Mouse (Mus musculus): ENCODE results near the gene Nckap5l.

Gene Nckap5l

DNA sequence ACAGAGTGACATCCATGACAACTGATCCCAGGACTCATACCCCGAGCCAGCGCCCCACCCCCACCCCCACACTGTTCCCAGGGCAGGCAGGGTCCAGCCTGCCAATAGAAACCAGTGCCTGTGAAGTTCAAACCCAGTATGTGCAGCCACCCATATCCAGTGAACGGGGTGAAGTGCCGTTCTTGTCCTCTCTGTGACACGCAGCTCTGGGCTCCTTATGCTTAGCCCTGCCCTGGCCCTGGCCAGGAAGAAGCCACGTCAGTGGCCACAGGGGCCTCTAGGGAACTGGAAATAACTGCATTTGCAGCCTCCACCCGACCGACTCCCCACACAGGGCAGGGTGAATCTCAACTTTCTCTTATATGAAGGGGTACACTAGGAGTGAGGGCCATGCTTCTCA is 25.6 kb downstream of the Nckap5l start:
- in situ Hi-C loops (cut with MboI, MseI) = no loop called here

DNA sequence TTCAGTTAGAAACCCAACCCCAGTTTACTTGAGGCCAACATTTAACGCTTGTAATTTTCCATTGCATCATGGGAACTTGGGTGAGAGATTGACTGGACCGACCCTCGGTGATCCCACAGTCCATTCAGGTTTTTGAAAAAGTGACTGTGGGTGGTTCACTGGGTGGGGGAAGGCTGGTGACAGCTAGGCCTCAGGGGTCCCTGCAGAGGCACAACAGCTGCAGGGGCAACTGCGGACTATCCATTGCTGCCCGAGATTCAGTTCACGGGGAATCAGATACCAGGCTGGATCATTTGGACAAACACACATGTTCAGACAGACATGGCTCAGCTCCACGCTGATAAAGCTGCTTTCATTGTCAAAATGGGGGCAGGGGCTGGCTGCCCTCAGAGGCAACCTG is 26.0 kb downstream of the Nckap5l start:
- in situ Hi-C loops (cut with MboI, MseI) = no loop called here

DNA sequence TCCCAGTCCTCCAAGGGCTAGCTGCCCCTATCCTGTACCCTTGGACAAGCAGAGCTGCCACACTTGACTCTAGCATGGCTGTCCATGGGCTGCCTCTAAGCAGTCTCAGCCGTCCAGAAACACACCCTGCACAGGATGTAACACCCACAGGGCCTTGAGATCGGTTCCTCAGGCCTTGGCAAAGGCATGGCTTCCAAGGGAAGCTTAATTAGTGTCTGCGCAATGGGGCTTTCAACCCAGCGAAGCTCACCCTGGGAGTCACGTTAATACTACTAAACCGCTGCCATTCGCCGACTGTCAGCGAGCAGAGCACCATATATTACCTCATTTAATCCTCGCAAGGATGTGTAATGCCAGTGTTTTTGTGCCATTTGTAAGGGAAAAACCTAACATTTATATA is 26.5 kb downstream of the Nckap5l start:
- in situ Hi-C loops (cut with MboI, MseI) = no loop called here

DNA sequence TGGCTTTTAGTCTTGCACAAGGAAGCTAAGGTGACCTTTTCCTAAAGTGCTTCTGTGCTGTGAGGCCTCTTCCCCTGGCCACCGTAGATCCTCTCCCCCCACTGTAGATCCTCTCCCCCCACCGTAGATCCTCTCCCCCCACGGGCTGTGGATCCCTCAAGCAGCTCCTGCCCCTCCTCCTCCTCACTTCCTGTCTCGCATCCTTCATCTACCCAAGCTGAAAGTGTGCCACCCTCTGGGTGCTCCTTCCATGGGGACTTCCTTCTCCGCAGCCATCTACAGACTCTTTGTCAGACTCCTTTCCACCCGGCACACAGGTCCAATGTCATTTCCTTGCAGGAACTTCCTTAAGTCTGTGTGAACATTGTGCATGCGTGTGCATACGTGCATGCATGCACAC is 27.2 kb downstream of the Nckap5l start:
- in situ Hi-C loops (cut with MboI, MseI) = no loop called here

DNA sequence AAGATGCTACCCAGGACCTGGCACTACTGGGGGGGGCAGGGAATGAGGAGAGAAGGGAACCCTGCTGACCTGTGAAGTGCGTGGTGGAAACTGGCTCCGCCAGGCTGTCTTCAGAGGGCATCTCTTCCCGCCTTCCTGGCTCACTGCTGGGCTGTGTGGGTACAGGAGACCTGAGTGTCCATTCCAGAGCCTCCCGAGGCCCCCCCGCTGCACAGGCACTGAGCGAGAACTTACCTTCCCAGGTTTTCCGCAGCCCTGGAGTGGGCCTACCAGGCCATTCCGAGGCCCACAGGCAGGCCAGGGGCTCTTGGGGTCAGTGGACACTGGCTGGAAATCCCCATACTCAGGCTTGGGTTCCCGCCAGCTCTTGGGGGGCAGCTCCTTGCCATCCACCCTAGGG is 33.7 kb downstream of the Nckap5l start:
- in situ Hi-C loops (cut with MboI, MseI) = loop anchor here (5.0 kb wide), 1 partner anchor 43 kb away; no protein-coding TSS in a partner anchor

DNA sequence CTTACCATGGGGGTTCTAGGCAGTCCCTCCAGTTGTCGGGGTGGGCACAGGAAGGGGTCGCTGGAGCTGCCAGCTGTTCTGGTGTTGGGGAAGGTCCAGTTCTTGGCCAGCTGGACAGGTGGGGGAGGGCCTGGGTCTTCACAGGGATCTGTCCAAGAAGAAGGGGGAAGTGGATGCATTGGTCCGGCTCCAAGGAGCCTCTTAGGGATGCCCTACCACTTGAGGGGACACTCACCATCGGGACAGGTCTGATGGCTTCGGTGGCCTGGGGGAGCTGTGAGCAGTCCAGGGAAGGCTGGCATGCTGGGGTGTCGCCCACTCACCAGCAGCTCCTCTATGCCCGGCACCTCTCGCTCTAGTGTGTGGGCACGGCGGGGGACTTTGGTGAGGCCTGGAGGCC is 34.4 kb downstream of the Nckap5l start:
- in situ Hi-C loops (cut with MboI, MseI) = loop anchor here (5.0 kb wide), 1 partner anchor 44 kb away; no protein-coding TSS in a partner anchor

DNA sequence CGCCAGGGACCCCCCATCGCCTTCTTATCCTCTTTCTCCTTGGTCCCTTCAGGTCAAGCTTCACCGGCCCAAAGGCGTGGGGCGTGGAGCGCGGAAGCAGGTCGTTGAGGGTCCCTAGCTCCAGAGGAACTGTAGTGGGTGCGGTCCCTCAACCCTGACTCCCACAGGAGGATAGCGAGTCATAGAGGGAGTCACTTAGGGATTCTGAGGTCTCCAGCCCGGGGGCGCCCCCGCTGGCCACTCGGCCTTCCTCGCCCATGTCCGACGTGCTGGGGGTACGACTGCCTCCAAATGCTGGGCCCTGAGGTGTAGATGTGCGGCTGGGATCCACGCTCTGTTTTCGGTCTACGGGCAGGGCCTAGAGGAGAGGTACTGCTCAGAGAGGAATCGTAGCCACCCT is 35.0 kb downstream of the Nckap5l start:
- in situ Hi-C loops (cut with MboI, MseI) = loop anchor here (5.0 kb wide), 1 partner anchor 45 kb away; no protein-coding TSS in a partner anchor

DNA sequence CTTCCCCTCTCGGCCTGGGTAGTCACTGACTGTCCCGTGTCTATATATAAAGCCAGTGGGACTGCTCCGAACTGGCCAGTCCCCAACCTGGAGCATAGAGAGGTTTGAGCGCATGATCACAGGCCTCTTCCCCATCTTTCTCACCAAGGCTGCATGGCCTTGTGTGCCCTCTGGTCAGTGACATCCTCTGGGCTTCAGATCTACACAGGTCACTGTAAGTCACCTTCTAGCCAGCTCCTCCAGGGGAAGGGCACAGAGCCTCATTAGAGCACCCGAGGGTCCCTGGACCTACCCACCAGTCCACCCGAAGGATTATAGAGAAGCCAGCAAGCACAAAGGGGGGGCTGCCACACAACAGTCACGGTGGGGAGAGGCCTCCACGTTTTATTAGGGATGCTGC is 35.9 kb downstream of the Nckap5l start:
- in situ Hi-C loops (cut with MboI, MseI) = loop anchor here (5.0 kb wide), 1 partner anchor 46 kb away; no protein-coding TSS in a partner anchor

DNA sequence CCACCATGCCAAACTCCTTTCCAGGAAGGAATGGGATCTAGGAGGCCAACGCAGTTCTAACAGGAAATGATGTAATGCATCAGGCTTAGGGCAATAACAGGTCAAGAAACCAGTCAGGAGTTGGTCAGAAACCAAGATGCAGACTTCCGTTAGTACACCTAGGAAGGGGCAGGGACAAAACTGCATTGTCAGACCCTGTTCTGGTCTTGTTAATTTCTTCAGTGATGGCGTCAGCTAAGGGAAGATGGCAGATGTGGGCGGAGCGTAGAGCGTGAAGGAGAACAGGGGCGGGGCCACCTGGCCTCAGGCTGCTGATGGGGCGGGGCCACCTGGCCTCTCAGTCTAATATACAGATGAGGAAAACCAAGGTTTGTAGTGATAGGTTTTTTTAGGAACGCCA is 36.4 kb downstream of the Nckap5l start:
- in situ Hi-C loops (cut with MboI, MseI) = loop anchor here (5.0 kb wide), 1 partner anchor 46 kb away; no protein-coding TSS in a partner anchor

DNA sequence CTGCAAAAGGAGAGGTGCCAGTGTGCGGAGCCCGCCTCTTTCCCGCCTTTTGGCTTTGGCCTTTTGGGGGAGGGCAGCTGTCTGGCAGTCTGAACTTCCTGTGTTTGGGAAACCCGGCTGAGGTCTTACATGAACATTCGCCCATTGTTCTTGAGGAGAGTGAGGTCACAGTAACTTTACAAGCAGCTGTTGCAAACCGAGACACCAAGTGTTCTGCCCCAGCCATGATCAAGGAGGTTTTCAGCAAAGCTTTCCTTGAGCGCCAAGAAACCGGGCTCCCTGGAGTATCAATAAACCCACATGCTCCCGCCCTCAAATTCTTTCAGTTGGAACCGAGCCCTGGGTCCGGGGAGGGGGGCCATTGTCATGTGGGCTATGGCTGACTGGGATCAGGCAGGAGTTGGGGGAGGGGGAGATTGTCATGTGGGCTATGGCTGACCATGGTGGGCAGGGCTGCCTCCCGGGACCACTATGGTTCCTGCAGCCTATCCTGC is 37.0 kb downstream of the Nckap5l start:
- in situ Hi-C loops (cut with MboI, MseI) = loop anchor here (5.0 kb wide), 1 partner anchor 47 kb away; no protein-coding TSS in a partner anchor

DNA sequence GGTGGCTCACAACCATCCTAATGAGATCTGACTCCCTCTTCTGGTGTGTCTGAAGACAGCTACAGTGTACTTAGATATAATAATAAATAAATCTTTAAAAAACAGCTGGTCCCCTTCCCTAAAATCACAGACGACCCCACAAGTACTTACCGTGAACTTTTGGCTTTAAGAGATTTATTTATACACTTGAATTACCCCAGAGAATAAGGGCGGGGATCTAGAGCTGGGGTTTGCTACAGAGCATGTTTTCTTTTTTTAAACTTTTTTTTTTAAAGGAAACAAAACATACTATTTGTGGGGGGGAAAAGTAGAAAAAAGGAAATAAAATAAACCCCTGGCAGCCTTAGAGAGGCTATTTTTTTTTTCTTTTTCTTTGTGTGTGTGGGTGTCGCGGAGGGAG is 37.4 kb downstream of the Nckap5l start:
- in situ Hi-C loops (cut with MboI, MseI) = loop anchor here (5.0 kb wide), 1 partner anchor 47 kb away; no protein-coding TSS in a partner anchor

DNA sequence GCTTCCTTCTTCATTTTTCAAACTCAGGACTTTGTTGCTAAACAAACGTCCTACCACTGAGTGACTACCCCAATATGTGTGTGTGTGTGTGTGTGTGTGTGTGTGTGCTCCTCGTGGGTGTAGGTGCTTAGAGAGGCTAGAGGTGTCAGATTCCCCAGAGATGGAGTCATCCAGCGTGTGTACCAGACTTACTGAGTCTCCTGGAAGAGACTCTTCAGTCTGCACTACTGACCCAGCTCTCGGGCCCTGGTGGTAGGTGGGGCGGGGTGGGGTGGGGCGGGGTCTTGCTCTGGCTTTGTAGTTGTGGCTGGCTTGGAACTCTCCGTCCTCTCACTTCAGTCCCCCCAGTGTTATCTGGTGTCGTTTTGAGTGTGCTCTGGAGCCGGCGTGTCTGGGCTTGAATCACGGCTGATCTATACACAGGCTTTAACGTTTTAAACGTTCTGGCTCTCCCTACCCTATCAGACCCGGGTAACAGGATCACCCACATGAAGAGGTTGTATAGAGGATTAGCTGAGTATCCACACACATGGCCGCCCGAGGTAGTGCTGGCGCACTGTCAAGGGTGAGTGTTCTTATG is 39.8 kb downstream of the Nckap5l start:
- in situ Hi-C loops (cut with MboI, MseI) = no loop called here

DNA sequence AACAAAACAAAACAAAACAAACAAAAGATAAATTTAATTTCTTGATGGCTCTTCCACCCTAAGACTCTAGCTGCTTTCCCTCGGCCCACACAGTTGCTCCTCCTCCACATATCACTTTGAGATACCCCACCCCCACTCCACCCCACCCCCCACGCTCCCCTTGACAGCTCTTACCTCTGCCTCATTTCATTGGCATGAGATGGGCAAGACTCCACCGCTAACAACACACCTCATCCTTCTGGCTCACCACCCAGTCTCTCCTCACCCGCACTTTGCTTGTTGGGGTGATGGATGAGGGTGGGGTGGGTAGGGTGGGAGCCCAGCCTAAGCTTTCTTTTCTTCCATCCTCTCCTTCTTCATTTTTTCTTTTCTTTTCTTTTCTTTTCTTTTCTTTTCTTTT is 40.6 kb downstream of the Nckap5l start:
- in situ Hi-C loops (cut with MboI, MseI) = no loop called here

DNA sequence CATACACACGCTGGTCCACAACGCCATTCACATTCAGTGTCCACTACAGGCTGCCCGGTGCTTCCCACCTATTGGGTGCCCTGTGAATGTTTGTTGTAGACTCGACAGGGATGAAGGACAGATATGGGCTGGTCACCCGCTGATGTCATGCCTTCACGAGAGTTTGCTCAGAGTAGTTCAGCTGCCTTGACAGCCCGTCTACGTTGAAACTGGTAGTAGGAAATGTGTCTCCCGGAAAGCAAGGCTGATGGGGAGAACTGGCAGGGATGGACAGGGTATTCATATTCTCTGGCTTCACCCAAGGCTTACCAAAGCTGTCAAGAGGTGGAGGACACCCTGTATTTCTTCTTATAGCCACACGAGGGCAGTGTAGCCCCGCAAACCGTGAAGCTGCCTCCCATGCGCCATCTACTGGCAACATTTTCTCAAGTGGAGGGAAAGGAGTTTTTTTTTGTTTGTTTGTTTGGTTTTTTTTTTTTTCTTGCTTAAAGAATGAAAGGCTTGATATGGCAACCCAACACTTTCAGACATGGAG is 41.1 kb downstream of the Nckap5l start:
- in situ Hi-C loops (cut with MboI, MseI) = no loop called here

DNA sequence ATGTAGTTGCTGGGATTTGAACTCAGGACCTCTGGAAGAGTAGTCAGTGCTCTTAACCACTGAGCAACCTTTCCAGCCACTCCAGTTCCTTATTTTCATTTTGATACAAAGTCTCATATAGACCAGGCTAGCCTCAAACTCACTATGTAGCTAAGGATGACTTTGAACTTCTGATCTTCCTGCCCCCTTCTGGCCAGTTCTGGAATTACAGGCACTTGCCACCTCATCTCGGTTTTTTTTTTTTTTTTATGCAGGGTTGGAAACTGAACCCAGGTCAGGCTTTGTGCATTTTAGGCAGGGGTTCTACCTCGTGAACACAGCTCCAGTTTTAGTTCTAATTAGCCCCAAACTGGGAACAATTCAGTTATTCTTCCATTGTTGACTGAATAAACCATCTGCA is 41.8 kb downstream of the Nckap5l start:
- in situ Hi-C loops (cut with MboI, MseI) = no loop called here

DNA sequence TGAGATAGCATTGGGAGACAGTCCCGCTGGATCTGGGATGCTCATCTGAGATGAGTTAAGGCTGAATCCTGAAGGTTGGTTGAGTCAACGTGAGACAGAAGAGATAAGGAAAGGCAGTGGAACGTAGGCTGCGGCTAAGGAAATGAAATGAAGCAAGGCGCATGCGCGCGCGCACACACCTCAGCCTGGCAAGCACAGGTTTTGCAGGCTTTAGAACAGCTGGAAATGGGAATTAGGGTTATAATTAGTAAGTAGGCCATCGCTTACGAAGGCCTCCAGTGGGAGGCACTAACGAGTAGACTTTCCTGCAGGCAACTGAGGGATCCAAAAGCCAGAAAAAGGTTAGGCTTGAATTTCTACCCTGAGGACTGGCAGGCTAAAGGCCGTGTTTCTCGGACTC is 45.8 kb downstream of the Nckap5l start:
- in situ Hi-C loops (cut with MboI, MseI) = no loop called here

DNA sequence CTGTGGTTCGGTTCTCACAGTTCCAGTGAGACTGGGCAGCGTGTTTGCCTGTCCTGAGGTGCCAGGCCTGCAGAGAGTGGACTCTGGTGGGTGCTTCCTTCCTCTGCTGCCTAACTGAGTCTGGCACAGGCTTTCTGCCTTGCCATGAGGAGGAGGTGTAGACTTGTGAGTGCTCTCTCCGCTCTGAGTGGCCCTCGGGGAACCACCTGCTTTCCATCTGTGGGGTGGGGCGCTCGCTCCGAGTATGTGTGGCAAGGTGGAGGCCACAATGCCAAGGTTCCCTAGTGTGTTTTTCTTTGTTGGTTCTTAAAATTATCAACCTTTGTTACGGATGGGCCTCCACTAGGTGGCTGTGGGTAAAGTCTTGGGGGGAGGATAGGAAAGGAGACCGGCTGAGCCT is 48.7 kb downstream of the Nckap5l start:
- in situ Hi-C loops (cut with MboI, MseI) = no loop called here

DNA sequence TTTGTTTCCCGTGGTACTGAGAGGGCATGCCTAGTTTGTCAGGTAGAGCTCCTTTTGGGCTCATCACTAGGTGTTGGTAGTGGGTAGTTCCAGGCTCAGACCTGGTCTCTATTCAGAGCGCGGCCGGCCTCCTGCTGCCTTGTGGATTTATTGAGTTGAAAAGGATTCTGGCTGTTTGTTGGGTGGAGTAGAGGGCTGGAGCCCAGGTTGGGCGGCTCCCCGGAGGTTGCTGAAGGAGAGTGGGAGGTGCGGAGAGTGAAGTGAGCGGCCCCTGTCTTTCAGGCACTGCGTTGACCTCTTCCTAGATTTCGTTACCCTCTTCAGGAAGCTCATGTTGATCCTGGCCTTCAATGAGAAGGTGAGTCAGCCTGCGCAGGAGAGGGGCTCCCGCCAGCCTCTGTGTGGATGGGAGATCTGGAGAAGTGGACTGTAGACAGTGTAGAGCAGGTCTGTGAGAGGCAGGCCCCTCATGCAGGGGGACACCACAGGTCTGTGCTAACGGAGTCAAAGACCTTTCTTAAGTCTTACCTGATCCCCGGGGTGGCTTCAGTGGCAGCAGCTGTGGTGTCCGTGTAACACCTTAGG is 50.5 kb downstream of the Nckap5l start:
- in situ Hi-C loops (cut with MboI, MseI) = no loop called here

DNA sequence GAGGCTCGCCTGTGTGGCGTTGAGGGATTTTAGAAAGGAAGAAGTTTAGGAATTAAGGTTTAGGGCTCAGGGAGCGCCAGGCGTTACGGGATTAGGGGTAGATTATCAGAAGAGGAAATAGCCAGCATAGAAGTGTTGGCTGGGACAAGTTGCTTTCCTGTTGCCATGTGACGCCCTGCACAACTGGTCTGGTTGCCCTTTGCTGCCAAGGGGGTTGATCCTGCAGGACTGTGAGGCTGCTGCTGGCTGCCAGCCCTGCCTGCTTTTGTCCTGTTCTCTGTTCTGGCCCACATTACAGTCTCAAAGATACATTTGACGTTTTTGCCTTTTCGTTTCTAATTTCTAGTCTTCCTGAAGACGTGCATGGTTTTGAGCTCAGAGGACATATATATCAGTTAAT is 52.4 kb downstream of the Nckap5l start:
- in situ Hi-C loops (cut with MboI, MseI) = no loop called here

DNA sequence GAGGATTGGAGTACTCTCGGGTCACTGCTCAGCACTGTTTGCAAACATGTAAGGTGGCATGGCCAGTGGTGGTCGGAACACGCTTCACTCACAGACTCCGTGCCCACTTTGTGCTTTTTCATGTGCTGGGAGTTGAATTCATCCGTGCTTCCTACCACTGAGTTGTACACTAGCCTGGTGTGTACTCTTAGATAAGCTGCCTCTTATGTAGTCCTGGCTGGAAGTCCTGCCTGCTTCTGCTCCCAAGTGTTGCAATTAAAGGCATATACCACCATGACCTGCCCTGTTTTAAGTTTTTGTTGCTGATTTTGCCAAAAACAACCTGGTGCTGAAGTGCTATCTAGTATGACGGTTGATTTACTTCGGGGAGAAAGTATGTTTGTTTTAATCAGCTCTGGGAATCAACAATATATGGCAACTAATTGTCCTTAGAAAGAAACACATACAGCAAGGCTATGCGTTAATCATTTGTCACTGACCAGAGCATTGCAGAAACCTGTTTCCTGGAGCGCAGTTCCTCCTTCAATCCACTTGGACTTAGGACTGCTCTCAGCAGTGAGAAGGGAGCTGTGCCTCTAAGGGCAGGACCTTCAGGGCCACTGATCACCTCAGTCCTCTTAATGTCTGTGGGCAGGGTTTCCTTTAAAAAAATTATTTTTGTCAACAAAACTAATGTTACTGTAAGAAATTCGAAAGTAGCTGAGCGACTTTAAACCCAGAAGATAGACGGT is 54.2 kb downstream of the Nckap5l start:
- in situ Hi-C loops (cut with MboI, MseI) = no loop called here

DNA sequence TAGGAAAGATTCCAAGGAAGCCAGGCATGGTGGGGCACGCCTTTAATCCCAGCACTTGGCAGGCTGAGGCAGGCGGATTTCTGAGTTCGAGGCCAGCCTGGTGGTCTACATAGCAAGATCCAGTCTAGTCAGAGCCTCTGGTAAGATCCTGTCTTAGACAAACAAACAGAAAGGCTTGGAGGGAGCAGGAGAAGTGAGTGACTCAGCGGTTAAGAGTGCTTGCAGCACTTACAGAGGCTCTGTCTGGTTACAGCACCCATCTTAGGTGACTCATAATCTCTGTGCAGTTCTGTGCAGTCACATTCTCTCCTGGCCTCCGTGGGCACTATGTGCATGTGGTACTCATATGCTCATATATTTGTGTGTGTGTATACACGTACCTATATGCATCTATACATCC is 56.9 kb downstream of the Nckap5l start:
- in situ Hi-C loops (cut with MboI, MseI) = no loop called here

DNA sequence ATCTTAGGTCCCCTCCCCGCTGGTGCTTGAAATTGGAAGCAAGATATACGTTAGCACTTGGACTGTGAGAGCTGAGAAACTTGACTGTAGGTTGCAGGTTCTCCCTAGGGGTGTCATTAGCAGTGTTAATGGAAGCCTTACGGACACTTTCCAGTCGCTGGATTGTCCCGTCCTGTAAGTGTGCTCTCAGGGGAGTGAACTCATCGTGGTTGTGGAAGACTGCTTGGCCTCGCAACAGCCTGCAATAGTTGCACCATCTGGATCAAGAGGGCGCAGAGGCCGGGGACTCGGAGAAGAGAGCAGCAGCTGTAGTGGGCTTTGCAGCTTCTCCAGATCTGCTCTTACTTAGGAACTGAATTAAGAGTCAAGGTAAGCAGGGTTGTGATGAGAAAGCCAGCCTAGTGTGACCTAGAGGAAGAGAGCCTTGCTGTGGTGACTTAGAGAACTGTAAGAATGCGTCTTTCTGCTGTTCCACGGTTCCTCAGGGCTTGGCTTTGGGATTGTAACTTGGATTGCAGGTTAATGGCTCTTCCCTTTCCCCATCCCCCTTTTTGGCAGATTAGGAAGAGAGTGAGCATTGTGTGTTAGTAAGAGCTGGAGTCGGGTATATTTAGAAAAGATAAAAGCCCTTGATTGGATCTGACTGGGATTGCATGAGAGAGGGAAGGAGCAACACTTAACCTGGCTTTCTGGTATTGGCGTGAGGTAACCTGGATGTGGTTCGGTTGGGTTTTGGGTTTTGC is 57.9 kb downstream of the Nckap5l start:
- in situ Hi-C loops (cut with MboI, MseI) = no loop called here

All from T-helper 1 cell (primary cell).